ENCODE assay signal across 8 mouse cellular contexts in the genomic region with DNA sequence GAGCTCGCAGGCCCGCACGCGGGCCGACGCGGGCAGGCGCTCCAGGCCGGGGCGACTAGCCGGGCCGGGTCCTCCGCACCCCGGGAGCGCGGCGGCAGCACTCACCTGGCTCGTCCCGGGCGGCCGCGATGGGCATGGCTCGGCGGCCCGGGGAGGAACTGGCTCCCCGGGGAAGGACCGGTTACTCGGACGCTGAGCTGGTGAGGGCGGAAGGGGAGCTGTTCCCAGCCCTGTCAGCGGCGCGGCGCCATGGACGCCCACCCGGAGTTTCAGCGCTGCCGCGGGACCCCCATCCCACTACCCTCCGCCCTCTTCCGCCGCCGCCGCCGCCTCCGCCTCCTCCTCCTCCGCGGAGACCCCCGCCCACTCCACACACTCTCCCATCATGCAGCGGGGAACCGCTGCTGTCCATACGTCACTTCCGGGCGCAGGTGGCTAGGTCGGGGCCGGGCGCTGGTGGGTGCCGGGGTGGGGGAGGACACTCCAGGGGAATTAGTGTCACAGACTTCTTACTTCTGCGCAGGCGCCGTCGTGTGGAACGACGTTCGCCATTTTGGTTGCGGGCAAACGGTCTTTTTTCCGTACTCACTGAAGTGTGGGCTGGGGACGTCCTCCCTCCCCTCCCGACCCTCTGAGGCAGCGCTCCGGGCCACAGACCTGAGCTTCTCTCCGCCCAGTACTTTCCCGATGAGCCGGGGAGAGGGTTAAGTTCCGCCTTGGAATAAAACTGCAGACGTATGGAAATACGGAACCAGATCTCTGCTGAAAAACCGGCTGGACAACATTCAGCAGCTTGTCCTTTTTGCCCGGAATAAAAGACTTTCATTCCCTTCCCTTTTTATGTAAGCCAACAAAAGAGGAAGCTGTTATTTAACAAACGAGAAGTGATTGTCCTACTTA. TPM values are rescaled to one million over a fixed set of nuclear protein-coding genes. Genes with fewer than 3 reads are reported as not detected.
A peak's percentile ranks its signal among the peaks of the same experiment; 100 is the strongest.
DNase-seq lines count a peak whose midpoint lies in the region; ATAC-seq and TF ChIP-seq lines count a peak whose summit lies in the region.

A gene (minus strand): TSS at position 389 of the 900 bp plus-strand sequence.

- peak within 1 kb of the TSS; percentile 100 for H3K9ac ChIP-seq in MEL (ENCODE audit: control insufficient read depth, low read depth, low read length, poor library complexity, severe bottlenecking)
- peak within 1 kb of the TSS; percentile 88 for H3K9ac ChIP-seq in forebrain, postnatal 0 days
- H3K9ac ChIP-seq in lung, embryonic 15.5 days = peak within 1 kb of the TSS; percentile 88

- H3K36me3 ChIP-seq in MEL (ENCODE audit: control insufficient read depth in 1 of 2, insufficient read depth in 2 of 2, low read length in 2 of 2) = peaks cover 0 to 17% of the 10 kb centered on the region in 2 experiments; a peak in 2 of 4 replicates
- no peaks in the 10 kb centered on the region for H3K36me3 ChIP-seq in forebrain, postnatal 0 days (ENCODE audit: insufficient read depth)
- H3K36me3 ChIP-seq in lung, embryonic 15.5 days = no peaks in the 10 kb centered on the region

- peak; percentile 98 for ATAC-seq in forebrain, postnatal 0 days
- ATAC-seq in lung, embryonic 15.5 days (ENCODE audit: borderline replicate concordance, extremely low read depth, low FRiP score, low TSS enrichment) = peak; percentile 99

- peak; percentile 46 to 94 for TF ChIP-seq POLR2A in MEL (IDR thresholded peaks at IDR 0.05; ENCODE audit: control insufficient read depth in 1 of 2, insufficient read depth in 1 of 2, low read depth in 1 of 2, low read length in 2 of 2, poor library complexity in 1 of 2)
- TF ChIP-seq POLR2A in cerebellum, adult 2 months (IDR thresholded peaks at IDR 0.05; ENCODE audit: borderline replicate concordance, insufficient read depth, low read length) = peak; percentile 78; the same call in 1 of the 2 replicates

- H3K27me3 ChIP-seq in MEL (ENCODE audit: control insufficient read depth in 1 of 2, insufficient read depth in 2 of 2, low read length in 2 of 2) = peaks cover 0 to 2% of the 10 kb centered on the region in 2 experiments; a peak in 2 of 4 replicates
- no peaks in the 10 kb centered on the region for H3K27me3 ChIP-seq in cerebellum, adult 2 months (ENCODE audit: control insufficient read depth, insufficient read depth, low read length)
- H3K27me3 ChIP-seq in forebrain, postnatal 0 days (ENCODE audit: insufficient read depth, low read length) = no peaks in the 10 kb centered on the region
- H3K27me3 ChIP-seq in lung, embryonic 15.5 days = no peaks in the 10 kb centered on the region

- peak within 1 kb of the TSS; percentile 100 for H3K27ac ChIP-seq in MEL (ENCODE audit: control insufficient read depth, low read depth, low read length)
- H3K27ac ChIP-seq in cerebellum, adult 2 months (ENCODE audit: insufficient read depth, low read length) = peak within 1 kb of the TSS; percentile 91
- peak within 1 kb of the TSS; percentile 88 for H3K27ac ChIP-seq in forebrain, postnatal 0 days (ENCODE audit: low read depth, low read length)
- H3K27ac ChIP-seq in lung, embryonic 15.5 days = peak within 1 kb of the TSS; percentile 98

- H3K9me3 ChIP-seq in MEL (replicated peaks; ENCODE audit: insufficient read depth, low read length) = no peaks in the 10 kb centered on the region
- no peaks in the 10 kb centered on the region for H3K9me3 ChIP-seq in forebrain, postnatal 0 days (ENCODE audit: low read length)
- H3K9me3 ChIP-seq in lung, embryonic 15.5 days = no peaks in the 10 kb centered on the region

- TF ChIP-seq CTCF in MEL (IDR thresholded peaks at IDR 0.05 in 2 of 3, conservative IDR thresholded peaks at IDR 0.05 in 1 of 3; ENCODE audit: control insufficient read depth in 1 of 3, insufficient read depth in 1 of 3, low read depth in 2 of 3, low read length in 3 of 3, poor library complexity in 1 of 3, severe bottlenecking in 1 of 3) = no peak
- TF ChIP-seq CTCF in cerebellum, adult 2 months (IDR thresholded peaks at IDR 0.05; ENCODE audit: borderline replicate concordance, insufficient read depth, low read depth, low read length) = no peak
- no peak for TF ChIP-seq CTCF in forebrain, postnatal 0 days (IDR thresholded peaks at IDR 0.05; ENCODE audit: low read depth)

- peak; percentile 99 for DNase-seq in MEL (ENCODE audit: low read depth, low spot score)
- peak; percentile 97 to 99 for DNase-seq in cerebellum, adult 2 months
- peak; percentile 99 for DNase-seq in forebrain, postnatal 0 days
- DNase-seq in heart, postnatal 4 days = peak; percentile 98
- DNase-seq in layer of hippocampus, adult 8-10 months (ENCODE audit: low spot score in 2 of 2) = peak; percentile 97
- DNase-seq in ovary, adult 18-20 months (ENCODE audit: low spot score) = peak; percentile 98
- peak; percentile 100 for DNase-seq in thymus, postnatal 0 days (ENCODE audit: low spot score)

- peaks cover 19% of the 10 kb centered on the region for H3K79me2 ChIP-seq in MEL (ENCODE audit: control insufficient read depth, insufficient read depth, low read length, poor library complexity)

- peaks cover 3 to 12% of the 10 kb centered on the region in 2 experiments; a peak in 3 of 4 replicates for H3K4me1 ChIP-seq in MEL (ENCODE audit: control insufficient read depth in 1 of 2, insufficient read depth in 2 of 2, low read length in 2 of 2)
- 0 out of 2 replicates have a peak, but pooled peaks cover 2% of the 10 kb centered on the region for H3K4me1 ChIP-seq in cerebellum, adult 2 months (ENCODE audit: control insufficient read depth, insufficient read depth, low read length)
- H3K4me1 ChIP-seq in forebrain, postnatal 0 days (ENCODE audit: insufficient read depth) = no peaks in the 10 kb centered on the region
- peaks cover 6% of the 10 kb centered on the region; the same call in 1 of the 2 replicates for H3K4me1 ChIP-seq in lung, embryonic 15.5 days

- peak in 1 of 2 experiments; percentile 34; a peak in 1 of 4 replicates for TF ChIP-seq EP300 in MEL (IDR thresholded peaks at IDR 0.05; ENCODE audit: low read depth in 1 of 2, low read length in 2 of 2)

- TF ChIP-seq RAD21 in MEL (IDR thresholded peaks at IDR 0.05; ENCODE audit: low read depth, low read length) = no peak

- H3K4me3 ChIP-seq in MEL (ENCODE audit: control insufficient read depth in 1 of 2, insufficient read depth in 1 of 2, low read depth in 2 of 2, low read length in 2 of 2) = peak within 1 kb of the TSS; percentile 96 to 98
- H3K4me3 ChIP-seq in cerebellum, adult 2 months (replicated peaks; ENCODE audit: insufficient read depth, low read depth, low read length) = peak within 1 kb of the TSS; percentile 69
- peak within 1 kb of the TSS; percentile 97 for H3K4me3 ChIP-seq in forebrain, postnatal 0 days (ENCODE audit: low read depth, low read length)
- H3K4me3 ChIP-seq in lung, embryonic 15.5 days = peak within 1 kb of the TSS; percentile 99

- H3K4me2 ChIP-seq in forebrain, postnatal 0 days (ENCODE audit: low read depth) = peak within 1 kb of the TSS; percentile 85
- H3K4me2 ChIP-seq in lung, embryonic 15.5 days = peak within 1 kb of the TSS; percentile 91

- under 1% methylated on average over 75 of the region's 81 CpGs for WGBS in cerebellum, adult 2 months
- under 1% methylated on average over 76 of the region's 81 CpGs for WGBS in forebrain, postnatal 0 days
- WGBS in lung, embryonic 15.5 days = under 1% methylated on average over 80 of the region's 81 CpGs

TF ChIP-seq in MEL, 35 proteins besides CTCF, POLR2A, EP300 and RAD21 (continues in another document):
- TF ChIP-seq MYC (IDR thresholded peaks at IDR 0.05; ENCODE audit: low read depth, low read length) (no peak; the same call in 1 of the 2 replicates), ZMIZ1 (IDR thresholded peaks at IDR 0.05; ENCODE audit: low read depth, low read length) (peak; percentile 80; the same call in 1 of the 2 replicates), ZC3H11A (IDR thresholded peaks at IDR 0.05; ENCODE audit: low read depth, low read length) (no peak), POLR2AphosphoS2 (IDR thresholded peaks at IDR 0.05; ENCODE audit: low read length) (no peak; the same call in 1 of the 2 replicates), MAZ (IDR thresholded peaks at IDR 0.05; ENCODE audit: low read depth, low read length) (peak; percentile 100), KAT2A (conservative IDR thresholded peaks at IDR 0.05; ENCODE audit: low read depth, low read length) (no peak; the same call in 1 of the 2 replicates), ELF1 (IDR thresholded peaks at IDR 0.05; ENCODE audit: low read depth, low read length) (peak; percentile 78), MEF2A (IDR thresholded peaks at IDR 0.05; ENCODE audit: extremely low read depth, insufficient replicate concordance, low read depth, low read length, poor library complexity, severe bottlenecking) (no peak), GATA1 (IDR thresholded peaks at IDR 0.05; ENCODE audit: low read depth, low read length) (no peak), TBP (IDR thresholded peaks at IDR 0.05; ENCODE audit: low read depth, low read length) (peak; percentile 84; the same call in 1 of the 2 replicates), RCOR1 (IDR thresholded peaks at IDR 0.05; ENCODE audit: low read depth, low read length) (peak; percentile 59; the same call in 1 of the 2 replicates), MYB (IDR thresholded peaks at IDR 0.05; ENCODE audit: low read depth, low read length) (peak; percentile 83), ZKSCAN1 (IDR thresholded peaks at IDR 0.05; ENCODE audit: low read depth, low read length) (no peak), HCFC1 (IDR thresholded peaks at IDR 0.05; ENCODE audit: low read depth, low read length) (peak; percentile 91), USF1 (IDR thresholded peaks at IDR 0.05; ENCODE audit: low read depth, low read length) (peak; percentile 47; the same call in 1 of the 2 replicates), TCF12 (IDR thresholded peaks at IDR 0.05; ENCODE audit: low read depth, low read length) (peak; percentile 40; the same call in 1 of the 2 replicates), USF2 (IDR thresholded peaks at IDR 0.05; ENCODE audit: borderline replicate concordance in 1 of 2, insufficient read depth in 1 of 2, low read depth in 1 of 2, low read length in 2 of 2) (no peak), UBTF (IDR thresholded peaks at IDR 0.05; ENCODE audit: borderline replicate concordance, insufficient read depth, low read depth, low read length) (0 out of 2 replicates have a peak, but pooled peaks have one; percentile 35)

RNA-seq across cellular contexts. Expression of the gene that starts here (rescaled TPM):
- 38.1 and 43.6 TPM in 2 replicates for total RNA-seq in MEL (2012; rRNA removed)
- polyA plus RNA-seq in MEL (2012; ENCODE audit: insufficient read depth in 1 of 2, insufficient read length in 2 of 2, low read depth in 1 of 2, low replicate concordance in 2 of 2, missing spikeins in 1 of 2) = 10 to 100 TPM; 38.1 to 47.2 TPM
- polyA plus RNA-seq in cerebellum, adult 2 months (2012; rRNA removed) = 105 and 107 TPM in 2 replicates
- 52.9 and 73.9 TPM in 2 replicates for total RNA-seq in forebrain, postnatal 0 days (2014; rRNA removed)
- 17.3 and 24.2 TPM in 2 replicates for polyA plus RNA-seq in forebrain, postnatal 0 days (2015; fragmentation: Nextera tagmentation; extraction: Ambion mirVana)
- 10 to 100 TPM; 18.7 to 22.5 TPM for total RNA-seq in heart, postnatal 4 days (2021)
- 10 to 100 TPM; 78.5 to 92.9 (median 84.3) TPM for total RNA-seq in layer of hippocampus, adult 8-10 months (2022)
- 18.4 and 19.7 TPM in 2 replicates for polyA plus RNA-seq in lung, embryonic 15.5 days (2015; fragmentation: Nextera tagmentation; extraction: Ambion mirVana)
- 36.5 and 41.9 TPM in 2 replicates for polyA plus RNA-seq in thymus, postnatal 0 days (2015; fragmentation: Nextera tagmentation; extraction: Ambion mirVana)

Comparison
In these comparisons a context has a peak if more than half of its experiments do, and no peak if none do; other contexts are left out.
1. Peak in every context shown above with its lines: DNase-seq, ATAC-seq, H3K4me3 ChIP-seq and H3K27ac ChIP-seq.